ENCODE assay signal across 19 mouse cellular contexts in the genomic region with DNA sequence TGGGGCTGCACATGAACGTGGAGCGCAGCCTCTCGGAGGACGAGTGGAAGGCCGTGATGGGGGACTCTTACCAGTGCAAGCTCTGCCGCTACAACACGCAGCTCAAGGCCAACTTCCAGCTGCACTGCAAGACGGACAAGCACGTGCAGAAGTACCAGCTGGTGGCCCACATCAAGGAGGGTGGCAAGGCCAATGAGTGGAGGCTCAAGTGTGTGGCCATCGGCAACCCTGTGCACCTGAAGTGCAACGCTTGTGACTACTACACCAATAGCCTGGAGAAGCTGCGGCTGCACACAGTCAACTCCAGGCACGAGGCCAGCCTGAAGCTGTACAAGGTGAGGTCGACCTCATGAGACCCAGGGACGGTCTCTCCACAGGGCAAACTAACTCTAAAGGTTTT.
"Had no signal": no experiment of that assay in that cellular context is flagged by ENCODE, and none has a peak within 500 bp of the region (broad histone marks: within the 10 kb centered on the region; RNA-seq: fewer than 3 reads in every experiment).

No protein-coding gene starts in this region.

- DNase-seq: lung, adult 18-20 months; lung, embryonic 14.5 days; lung, postnatal 10 days; lung, postnatal 4 days; midbrain, embryonic 14.5 days; retina, postnatal 1 day; right cerebral cortex, adult 18-20 months; right cerebral cortex, postnatal 25 days; right cerebral cortex, postnatal 4 days; spleen, adult 18-20 months; thymus, adult 18-20 months; thymus, postnatal 14 days; thymus, postnatal 36 days had no signal

- ATAC-seq: midbrain, embryonic 16.5 days had no signal

- H3K27ac ChIP-seq: midbrain, embryonic 10.5 days; midbrain, embryonic 12.5 days; neural tube, embryonic 13.5 days; neural tube, embryonic 15.5 days had no signal

- H3K27me3 ChIP-seq: midbrain, embryonic 12.5 days; neural tube, embryonic 13.5 days; neural tube, embryonic 15.5 days had no signal

- H3K4me2 ChIP-seq: lung, embryonic 14.5 days; midbrain, embryonic 12.5 days; neural tube, embryonic 13.5 days; neural tube, embryonic 15.5 days had no signal

- H3K9me3 ChIP-seq: midbrain, embryonic 12.5 days; neural tube, embryonic 13.5 days; neural tube, embryonic 15.5 days had no signal

- H3K9ac ChIP-seq: lung, embryonic 14.5 days; midbrain, embryonic 12.5 days; neural tube, embryonic 13.5 days; neural tube, embryonic 15.5 days had no signal

- H3K4me3 ChIP-seq: midbrain, embryonic 10.5 days; midbrain, embryonic 12.5 days; myocyte; neural tube, embryonic 13.5 days; neural tube, embryonic 15.5 days had no signal
